Mouse (Mus musculus) cortical plate, adult 2 months (tissue): Measurements from ENCODE around the gene Gpr171.

Experiments
- CTCF ChIP-seq: fragments of 200-500 bp; IDR thresholded peaks from 2 replicates; pipeline ENCODE4 v1.5.1; 2011; ENCODE audit warnings: mild to moderate bottlenecking, control low read depth, low read length; ENCODE audit not compliant: insufficient read depth; ENCODE audit errors: extremely low read depth
- POLR2A ChIP-seq: fragments of 200-500 bp; IDR thresholded peaks from 2 replicates; pipeline ENCODE4 v1.6.1; 2011; ENCODE audit warnings: mild to moderate bottlenecking, low read length, control low read depth; ENCODE audit not compliant: insufficient read depth; ENCODE audit errors: extremely low read depth

- no peak for TF ChIP-seq CTCF
- no peak for TF ChIP-seq POLR2A
Measured at GRCm38 (mm10) chr3:59145194-59145593, 43.6 kb upstream of the Gpr171 start.
